Mouse (Mus musculus) lung, postnatal 0 days (tissue): ENCODE measurements around the gene Bace1.

Source experiments
- CTCF ChIP-seq: IDR thresholded peaks from 2 replicates; pipeline ENCODE4 v1.5.1; 2016; ENCODE audit warnings: antibody characterized with exemption, mild to moderate bottlenecking
- EP300 ChIP-seq: IDR thresholded peaks from 2 replicates; pipeline ENCODE4 v1.6.1; 2016; ENCODE audit warnings: antibody characterized with exemption, mild to moderate bottlenecking, control low read depth

GRCm38 (mm10) chr9:45838069-45838433, 329 bp upstream of the Bace1 start:
- TF ChIP-seq CTCF (no peak), EP300 (no peak)
